Mouse (Mus musculus): ENCODE measurements around the gene Phf21a. TPM values are rescaled to one million over a fixed set of nuclear protein-coding genes. Genes with fewer than 3 reads are reported as not detected.
A peak's percentile ranks its signal among the peaks of the same experiment; 100 is the strongest.

The Phf21a gene
- polyA plus RNA-seq, 1 experiment: 36.8 TPM

DNA sequence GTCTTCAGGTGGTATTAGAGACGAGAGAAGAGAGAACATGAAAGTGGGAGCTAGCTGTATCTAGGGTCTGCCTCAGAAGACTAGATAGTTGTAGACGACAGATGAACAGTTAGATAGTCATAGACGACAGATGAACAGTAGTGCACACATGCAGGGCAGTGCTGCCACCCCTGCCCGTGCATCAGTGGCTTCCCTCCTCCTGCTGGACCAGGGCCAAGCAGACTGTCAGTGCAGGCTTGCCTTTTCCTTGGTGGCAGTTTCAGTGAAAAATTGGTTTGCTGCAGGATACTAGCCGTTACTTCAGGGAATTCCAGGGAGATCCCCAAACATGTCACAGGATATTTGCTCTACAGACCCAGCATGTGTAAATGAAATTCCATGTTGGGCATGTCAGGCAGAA is 192.7 kb downstream of the Phf21a start:
- Histone ChIP-seq H3K27me3 (replicated peaks; ENCODE audit: control insufficient read depth, insufficient read depth, low read length) (no peaks in the 10 kb centered on the region), H3K4me3 (ENCODE audit: insufficient read depth, low read depth, low read length) (no peak overlapping the region), H3K36me3 (ENCODE audit: control insufficient read depth, insufficient read depth, low read length) (no peaks in the 10 kb centered on the region), H3K27ac (ENCODE audit: insufficient read depth, low read depth, low read length) (no peak overlapping the region), H3K4me1 (ENCODE audit: control insufficient read depth, insufficient read depth, low read length) (no peaks in the 10 kb centered on the region; the same call in 1 of the 2 replicates)
- TF ChIP-seq CTCF (conservative IDR thresholded peaks at IDR 0.05; ENCODE audit: insufficient read depth, insufficient read length, low read depth, low read length) (no peak), POLR2A (IDR thresholded peaks at IDR 0.05; ENCODE audit: low read depth, low read length) (no peak)
- no peak for DNase-seq
- 44% methylated on average over 5 of the region's 5 CpGs for WGBS

GRCm38 (mm10) chr2:92289335-92289734 is 196.4 kb downstream of the Phf21a start:
- no peak for TF ChIP-seq POLR2A (IDR thresholded peaks at IDR 0.05; ENCODE audit: low read depth, low read length)
- TF ChIP-seq CTCF (conservative IDR thresholded peaks at IDR 0.05; ENCODE audit: insufficient read depth, insufficient read length, low read depth, low read length): no peak
- Histone ChIP-seq H3K4me3 (ENCODE audit: insufficient read depth, low read depth, low read length) (no peak overlapping the region), H3K4me1 (ENCODE audit: control insufficient read depth, insufficient read depth, low read length) (no peaks in the 10 kb centered on the region; the same call in 1 of the 2 replicates), H3K27ac (ENCODE audit: insufficient read depth, low read depth, low read length) (no peak overlapping the region), H3K36me3 (ENCODE audit: control insufficient read depth, insufficient read depth, low read length) (no peaks in the 10 kb centered on the region), H3K27me3 (replicated peaks; ENCODE audit: control insufficient read depth, insufficient read depth, low read length) (no peaks in the 10 kb centered on the region)
- DNase-seq: no peak
- WGBS: 59% methylated on average over 3 of the region's 3 CpGs

DNA sequence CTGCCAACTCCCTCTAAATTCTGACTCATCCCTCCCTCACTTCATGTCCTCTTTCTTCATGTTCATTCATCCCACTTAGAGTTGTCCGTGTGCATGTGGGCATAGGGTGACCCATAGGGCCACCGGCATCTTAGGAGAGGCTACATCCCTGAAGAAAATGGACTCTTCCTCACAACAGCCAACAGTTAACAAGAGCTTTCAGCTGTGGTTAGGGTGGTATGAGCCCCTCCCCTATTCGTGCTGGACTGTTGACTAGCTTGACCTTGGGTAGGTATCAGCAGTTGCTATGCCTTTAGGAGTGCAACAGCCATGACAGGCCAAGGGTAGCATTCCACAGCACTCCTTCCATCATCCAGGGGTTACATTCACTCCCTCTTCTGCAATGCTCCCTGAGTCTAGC is 198.6 kb downstream of the Phf21a start:
- Histone ChIP-seq H3K27me3 (replicated peaks; ENCODE audit: control insufficient read depth, insufficient read depth, low read length) (no peaks in the 10 kb centered on the region), H3K27ac (ENCODE audit: insufficient read depth, low read depth, low read length) (no peak overlapping the region), H3K36me3 (ENCODE audit: control insufficient read depth, insufficient read depth, low read length) (no peaks in the 10 kb centered on the region), H3K4me3 (ENCODE audit: insufficient read depth, low read depth, low read length) (no peak overlapping the region), H3K4me1 (ENCODE audit: control insufficient read depth, insufficient read depth, low read length) (no peaks in the 10 kb centered on the region)
- no peak for DNase-seq
- 84% methylated on average over 3 of the region's 3 CpGs for WGBS
- no peak for TF ChIP-seq CTCF (conservative IDR thresholded peaks at IDR 0.05; ENCODE audit: insufficient read depth, insufficient read length, low read depth, low read length)
- no peak for TF ChIP-seq POLR2A (IDR thresholded peaks at IDR 0.05; ENCODE audit: low read depth, low read length)

DNA sequence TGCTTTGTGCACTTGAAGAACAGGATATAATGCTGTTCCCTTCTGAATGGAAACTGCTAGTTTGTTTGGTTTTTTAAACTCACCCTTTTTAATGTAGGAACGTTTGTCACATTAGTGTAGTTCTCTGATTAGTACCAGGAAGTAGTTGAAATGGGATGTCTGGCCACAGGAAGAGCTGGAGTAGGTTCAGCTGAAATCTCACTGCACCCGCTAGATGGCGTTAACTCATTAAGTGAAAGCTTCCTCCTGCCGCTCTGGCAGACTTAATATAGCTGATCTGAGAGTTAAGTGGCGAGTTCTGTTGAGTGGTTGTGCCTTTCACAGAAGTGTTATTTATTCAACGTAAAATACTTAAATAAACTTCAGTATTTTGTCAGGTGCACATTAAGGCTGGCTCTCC is 203.5 kb downstream of the Phf21a start:
- Histone ChIP-seq H3K4me1 (ENCODE audit: control insufficient read depth, insufficient read depth, low read length) (no peaks in the 10 kb centered on the region), H3K27me3 (replicated peaks; ENCODE audit: control insufficient read depth, insufficient read depth, low read length) (no peaks in the 10 kb centered on the region), H3K4me3 (ENCODE audit: insufficient read depth, low read depth, low read length) (no peak overlapping the region), H3K36me3 (ENCODE audit: control insufficient read depth, insufficient read depth, low read length) (no peaks in the 10 kb centered on the region), H3K27ac (ENCODE audit: insufficient read depth, low read depth, low read length) (no peak overlapping the region)
- TF ChIP-seq CTCF (conservative IDR thresholded peaks at IDR 0.05; ENCODE audit: insufficient read depth, insufficient read length, low read depth, low read length) (peak; percentile 83), POLR2A (IDR thresholded peaks at IDR 0.05; ENCODE audit: low read depth, low read length) (no peak)
- WGBS: 2% methylated on average over 6 of the region's 6 CpGs
- peak; percentile 86 for DNase-seq

GRCm38 (mm10) chr2:92299896-92300295 is 207.0 kb downstream of the Phf21a start:
- no peak for TF ChIP-seq CTCF (conservative IDR thresholded peaks at IDR 0.05; ENCODE audit: insufficient read depth, insufficient read length, low read depth, low read length)
- no peak for TF ChIP-seq POLR2A (IDR thresholded peaks at IDR 0.05; ENCODE audit: low read depth, low read length)
- H3K27me3 ChIP-seq (replicated peaks; ENCODE audit: control insufficient read depth, insufficient read depth, low read length): no peaks in the 10 kb centered on the region
- DNase-seq: no peak
- H3K4me1 ChIP-seq (ENCODE audit: control insufficient read depth, insufficient read depth, low read length): no peaks in the 10 kb centered on the region
- WGBS: 77% methylated on average over 10 of the region's 10 CpGs
- no peak overlapping the region for H3K4me3 ChIP-seq (ENCODE audit: insufficient read depth, low read depth, low read length)
- no peak overlapping the region for H3K27ac ChIP-seq (ENCODE audit: insufficient read depth, low read depth, low read length)
- H3K36me3 ChIP-seq (ENCODE audit: control insufficient read depth, insufficient read depth, low read length): no peaks in the 10 kb centered on the region

- Histone ChIP-seq H3K36me3 (ENCODE audit: control insufficient read depth, insufficient read depth, low read length) (no peaks in the 10 kb centered on the region), H3K4me1 (ENCODE audit: control insufficient read depth, insufficient read depth, low read length) (no peaks in the 10 kb centered on the region), H3K27ac (ENCODE audit: insufficient read depth, low read depth, low read length) (no peak overlapping the region), H3K27me3 (replicated peaks; ENCODE audit: control insufficient read depth, insufficient read depth, low read length) (no peaks in the 10 kb centered on the region), H3K4me3 (ENCODE audit: insufficient read depth, low read depth, low read length) (no peak overlapping the region)
- no peak for TF ChIP-seq CTCF (conservative IDR thresholded peaks at IDR 0.05; ENCODE audit: insufficient read depth, insufficient read length, low read depth, low read length)
- no peak for TF ChIP-seq POLR2A (IDR thresholded peaks at IDR 0.05; ENCODE audit: low read depth, low read length)
- WGBS: 65% methylated on average over 5 of the region's 5 CpGs
- DNase-seq: no peak
These were observed 209.1 kb downstream of the Phf21a start for GRCm38 (mm10) chr2:92301849-92302607.

DNA sequence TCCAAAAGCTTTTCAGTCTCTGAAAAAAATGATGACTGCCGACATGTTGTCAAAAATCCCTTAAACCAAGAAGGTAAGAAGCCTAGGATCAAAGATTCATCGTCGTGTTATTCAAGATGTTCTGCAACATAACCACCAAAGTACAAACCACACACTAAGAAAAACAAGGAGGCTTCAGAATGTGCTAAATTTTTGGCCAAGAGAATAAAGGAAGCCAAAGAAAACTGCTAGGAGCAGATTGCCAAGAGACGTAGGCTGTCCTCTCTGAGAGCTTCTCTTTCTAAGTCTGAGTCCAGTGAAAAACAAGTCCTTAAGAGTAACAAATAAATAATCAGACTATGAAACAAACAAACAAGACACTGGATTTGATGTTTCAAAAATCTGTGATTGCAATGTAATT is 219.6 kb downstream of the Phf21a start:
- no peak for DNase-seq
- H3K36me3 ChIP-seq (ENCODE audit: control insufficient read depth, insufficient read depth, low read length): no peaks in the 10 kb centered on the region
- no peaks in the 10 kb centered on the region for H3K27me3 ChIP-seq (replicated peaks; ENCODE audit: control insufficient read depth, insufficient read depth, low read length)
- H3K4me1 ChIP-seq (ENCODE audit: control insufficient read depth, insufficient read depth, low read length): peaks cover 3% of the 10 kb centered on the region; the same call in 1 of the 2 replicates
- H3K27ac ChIP-seq (ENCODE audit: insufficient read depth, low read depth, low read length): no peak overlapping the region
- 71% methylated on average over 4 of the region's 4 CpGs for WGBS
- no peak for TF ChIP-seq POLR2A (IDR thresholded peaks at IDR 0.05; ENCODE audit: low read depth, low read length)
- no peak for TF ChIP-seq CTCF (conservative IDR thresholded peaks at IDR 0.05; ENCODE audit: insufficient read depth, insufficient read length, low read depth, low read length)
- H3K4me3 ChIP-seq (ENCODE audit: insufficient read depth, low read depth, low read length): no peak overlapping the region

Data from kidney, adult 2 months (tissue).